Mouse (Mus musculus) right cerebral cortex, postnatal 36 days (tissue): Measurements from ENCODE around the gene Gm20822.
"Not testable (repeated sequence)": the region's sequence is repeated elsewhere in the genome, so short reads cannot be mapped to it uniquely, and the experiment has no call there.

ENCODE experiments used
- DNase-seq, 2 experiments: peaks; one replicate each; pipeline ENCODE4 v3.0.0; 2022; ENCODE audit warnings: low spot score in 2 of 2, mixed read lengths in 1 of 2

Gene Gm20822

GRCm38 (mm10) chrY:15884671-15885070 lies at the start of gene Gm20822:
TSS of gene Gm20822 (minus strand) at chrY:15884771.
- DNase-seq: not testable (repeated sequence)
